Mouse (Mus musculus) left cerebral cortex, adult 2 months (tissue): ENCODE results near the gene Gm48552. TPM values are rescaled to one million over a fixed set of nuclear protein-coding genes. Genes with fewer than 3 reads are reported as not detected.

ENCODE experiments used
- DNase-seq, 2 experiments: peaks; one replicate each; pipeline ENCODE4 v3.0.0; 2021 to 2022; ENCODE audit warnings: low spot score in 2 of 2, mixed read lengths in 1 of 2; ENCODE audit errors: extremely low spot score in 1 of 2
- H3K27ac ChIP-seq: fragments of 200-600 bp; 2 replicates; pipeline ENCODE4 v1.8.1; 2022
- H3K4me3 ChIP-seq: fragments of 200-600 bp; 2 replicates; pipeline ENCODE4 v1.8.1; 2022
- CTCF ChIP-seq: fragments of 200-600 bp; IDR thresholded peaks from 2 replicates; pipeline ENCODE4 v1.8.1; 2022; ENCODE audit warnings: antibody characterized with exemption, mild to moderate bottlenecking, moderate library complexity
- intact Hi-C: fragments of 180-260 bp; cut with DNase I; formaldehyde crosslinking; loops from one replicate; pipeline ENCODE4 v1.15.1; 2025
- microRNA-seq, 2 experiments: library from miRNA; unstranded; fragments of <30 nt; microRNA quantifications; one replicate each; pipeline ENCODE4 v1.2.0; 2021
- total RNA-seq, 2 experiments: library from RNA; stranded (reverse); gene quantifications; 2 replicates each; pipeline ENCODE4 v1.2.3; 2021

The Gm48552 gene
- total RNA-seq, 2 experiments from 2014 or later, result 5.1 to 7.1 TPM

- H3K27ac ChIP-seq, result peak overlapping the region; percentile 66
- H3K4me3 ChIP-seq, result no peak overlapping the region
- intact Hi-C loops, result no loop called here
- TF ChIP-seq CTCF, result peak; percentile 10
- peak; percentile 11 to 17 for DNase-seq
Measured at GRCm38 (mm10) chr10:81433541-81434289, 44.9 kb downstream of the Gm48552 start.

- intact Hi-C loops, result no loop called here
- no peak overlapping the region for H3K4me3 ChIP-seq
- peak overlapping the region; percentile 58 for H3K27ac ChIP-seq
- peak; percentile 9 for DNase-seq
- TF ChIP-seq CTCF, result no peak
Measured at GRCm38 (mm10) chr10:81434361-81435263, 45.8 kb downstream of the Gm48552 start.

- intact Hi-C loops, result no loop called here
- peak; percentile 67 to 75 for DNase-seq
- no peak for TF ChIP-seq CTCF
Measured at GRCm38 (mm10) chr10:81435436-81435835, 46.6 kb downstream of the Gm48552 start.

More at GRCm38 (mm10) chr10:81435436-81435835, 46.6 kb downstream of the Gm48552 start:
- H3K27ac ChIP-seq, result peak overlapping the region; percentile 63; the same call in 1 of the 2 replicates
- no peak overlapping the region for H3K4me3 ChIP-seq

Small RNA genes lying within 50 kb of the gene (microRNA-seq; reads per million reads assigned to microRNA genes)
- gene Mir1191b (0 reads per million in 2 experiments), gene Mir6913 (1.9 to 4.5 reads per million in 2 experiments)

Other genes with a start within 250 kb of the Gm48552 start
- gene Pias4, start 221.1 kb upstream of the Gm48552 start, total RNA-seq, result 10 to 100 TPM; 26.7 to 32.0 TPM
- 100 to 1,000 TPM; 884 to 901 TPM for gene Eef2, start 212.4 kb upstream of the Gm48552 start, total RNA-seq
- gene Dapk3, start 206.0 kb upstream of the Gm48552 start, total RNA-seq, result 10 to 100 TPM; 74.6 to 89.4 TPM
- gene 4930442H23Rik, start 205.2 kb upstream of the Gm48552 start, total RNA-seq, result not detected
- gene Nmrk2, start 187.0 kb upstream of the Gm48552 start, total RNA-seq, result under 1 TPM in 1 of 2 experiments, not detected in 1; 0.42 TPM
- 100 to 1,000 TPM; 203 to 206 TPM for gene Atcay, start 158.2 kb upstream of the Gm48552 start, total RNA-seq
- gene Zfr2, start 155.8 kb upstream of the Gm48552 start, total RNA-seq, result 10 to 100 TPM; 70.9 to 76.2 TPM
- gene Matk, start 136.1 kb upstream of the Gm48552 start, total RNA-seq, result 100 to 1,000 TPM; 212 to 221 TPM
- 10 to 100 TPM; 41.3 to 42.8 TPM for gene Mrpl54, start 122.1 kb upstream of the Gm48552 start, total RNA-seq
- gene Apba3, start 122.0 kb upstream of the Gm48552 start, total RNA-seq, result 10 to 100 TPM; 35.8 to 38.6 TPM
- under 1 TPM; 0.26 to 0.45 TPM for gene Tjp3, start 97.4 kb upstream of the Gm48552 start, total RNA-seq
- gene Pip5k1c, start 96.0 kb upstream of the Gm48552 start, total RNA-seq, result 100 to 1,000 TPM; 431 TPM
- gene Cactin, start 67.9 kb upstream of the Gm48552 start, total RNA-seq, result 10 to 100 TPM; 31.3 to 31.8 TPM
- under 1 TPM; 0.70 to 0.82 TPM for gene Tbxa2r, start 60.3 kb upstream of the Gm48552 start, total RNA-seq
- 1 to 10 TPM; 1.7 to 2.1 TPM for gene Gipc3, start 45.7 kb upstream of the Gm48552 start, total RNA-seq
- gene Hmg20b, start 38.5 kb upstream of the Gm48552 start, total RNA-seq, result 10 to 100 TPM; 27.3 to 29.5 TPM
- gene Mfsd12, start 31.5 kb upstream of the Gm48552 start, total RNA-seq, result 10 to 100 TPM; 38.2 to 40.2 TPM
- 1 to 10 TPM in 1 of 2 experiments, under 1 TPM in 1; 1.00 to 1.3 TPM for gene 4930404N11Rik, start 23.2 kb upstream of the Gm48552 start, total RNA-seq
- 10 to 100 TPM; 69.1 to 70.6 TPM for gene Fzr1, start 10.5 kb upstream of the Gm48552 start, total RNA-seq
- gene Dohh, start 4.6 kb upstream of the Gm48552 start, total RNA-seq, result 10 to 100 TPM; 87.1 to 95.1 TPM
- gene Gm48551, start 4.5 kb upstream of the Gm48552 start, total RNA-seq, result 1 to 10 TPM; 2.0 to 3.4 TPM
- 1 to 10 TPM; 1.3 to 1.4 TPM for gene Smim24, start 4.0 kb downstream of the Gm48552 start, total RNA-seq
- 10 to 100 TPM; 93.4 to 94.9 TPM for gene Nfic, start 66.6 kb downstream of the Gm48552 start, total RNA-seq
- 100 to 1,000 TPM; 284 to 288 TPM for gene Celf5, start 93.7 kb downstream of the Gm48552 start, total RNA-seq
- gene Ncln, start 107.4 kb downstream of the Gm48552 start, total RNA-seq, result 10 to 100 TPM; 78.3 to 80.8 TPM
- under 1 TPM; 0.56 to 0.70 TPM for gene S1pr4, start 111.1 kb downstream of the Gm48552 start, total RNA-seq
- gene Gna15, start 135.2 kb downstream of the Gm48552 start, total RNA-seq, result 1 to 10 TPM; 1.3 to 2.8 TPM
- gene Gna11, start 156.2 kb downstream of the Gm48552 start, total RNA-seq, result 100 to 1,000 TPM; 106 to 110 TPM
- gene Aes, start 170.5 kb downstream of the Gm48552 start, total RNA-seq, result 100 to 1,000 TPM; 637 to 727 TPM
- gene Tle2, start 185.6 kb downstream of the Gm48552 start, total RNA-seq, result 10 to 100 TPM; 36.2 to 40.7 TPM
- gene Tle6, start 212.1 kb downstream of the Gm48552 start, total RNA-seq, result 10 to 100 TPM; 10.3 to 12.9 TPM
- 1 to 10 TPM; 2.6 to 2.9 TPM for gene BC025920, start 217.3 kb downstream of the Gm48552 start, total RNA-seq
- gene Sirt6, start 238.8 kb downstream of the Gm48552 start, total RNA-seq, result 10 to 100 TPM; 26.8 to 28.6 TPM
- gene Ankrd24, start 239.5 kb downstream of the Gm48552 start, total RNA-seq, result 10 to 100 TPM; 46.4 to 47.3 TPM